Mouse (Mus musculus): Measurements from ENCODE around the gene Cd19. TPM values are rescaled to one million over a fixed set of nuclear protein-coding genes. Genes with fewer than 3 reads are reported as not detected.
"Not testable (repeated sequence)": the region's sequence is repeated elsewhere in the genome, so short reads cannot be mapped to it uniquely, and the experiment has no call there.

Gene Cd19
- polyA plus RNA-seq, 1 experiment from 2014 or later = not detected

DNA sequence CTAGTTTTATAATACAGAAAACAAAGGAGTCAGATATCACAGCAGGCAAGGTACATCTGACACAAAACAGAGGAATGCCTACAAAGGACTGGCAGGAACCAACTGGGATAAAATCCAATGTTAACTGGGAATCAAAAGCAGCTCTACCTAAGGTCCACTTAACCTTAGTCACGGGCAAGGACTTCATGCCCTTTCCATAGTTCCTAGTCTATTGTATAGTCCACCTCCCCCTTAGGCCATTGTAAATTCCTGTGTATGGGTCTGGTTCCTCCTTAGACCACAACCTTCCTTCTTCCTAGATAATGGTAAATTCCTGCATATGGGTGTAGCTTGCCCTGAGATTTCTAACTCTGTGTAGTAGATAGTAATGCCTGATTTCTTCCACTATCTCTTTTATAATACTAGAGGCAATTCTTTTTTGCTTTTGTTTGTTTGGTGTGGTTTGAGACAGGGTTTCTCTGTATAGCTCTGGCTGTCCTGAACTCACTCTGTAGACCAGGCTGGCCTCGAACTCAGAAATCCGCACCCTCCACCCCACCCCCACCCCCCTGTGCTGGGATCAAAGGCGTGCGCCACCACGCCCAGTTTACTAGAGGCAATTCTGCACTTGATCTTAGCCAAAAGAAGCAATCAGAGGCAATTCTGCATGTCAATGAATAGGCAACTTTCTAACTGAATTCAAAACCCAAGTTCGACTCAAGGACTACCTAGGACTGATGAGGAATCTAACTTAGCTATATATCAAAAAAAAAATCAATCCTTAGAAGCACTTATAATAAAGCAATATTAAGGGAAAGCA lies 22.4 kb downstream of the Cd19 start:
- not testable (repeated sequence) for H3K4me2 ChIP-seq; H3K9me3 ChIP-seq (replicated peaks; ENCODE audit: control insufficient read depth, low read length); H3K27me3 ChIP-seq (ENCODE audit: control insufficient read depth, insufficient read depth, low read length); H3K27ac ChIP-seq (ENCODE audit: low read depth, low read length); H3K4me3 ChIP-seq (ENCODE audit: low read depth, low read length); H3K9ac ChIP-seq (ENCODE audit: low read depth, low read length); ATAC-seq (replicated peaks; ENCODE audit: insufficient number of reproducible peaks, low FRiP score, low TSS enrichment); H3K4me1 ChIP-seq (ENCODE audit: control insufficient read depth, insufficient read depth, low read length)
- peaks cover 11% of the 10 kb centered on the region for H3K36me3 ChIP-seq (ENCODE audit: control insufficient read depth, insufficient read depth, low read length)
- WGBS (ENCODE audit: insufficient replicate concordance) = 88% methylated on average over 7 of the region's 7 CpGs

GRCm38 (mm10) chr7:126388185-126388584 lies 26.5 kb downstream of the Cd19 start:
- 95% methylated on average over 1 of the region's 1 CpGs for WGBS (ENCODE audit: insufficient replicate concordance)
- ATAC-seq (replicated peaks; ENCODE audit: insufficient number of reproducible peaks, low FRiP score, low TSS enrichment) = no peak
- no peak overlapping the region for H3K9ac ChIP-seq (ENCODE audit: low read depth, low read length)
- H3K27me3 ChIP-seq (ENCODE audit: control insufficient read depth, insufficient read depth, low read length) = no peaks in the 10 kb centered on the region
- H3K9me3 ChIP-seq (replicated peaks; ENCODE audit: control insufficient read depth, low read length) = no peaks in the 10 kb centered on the region
- peaks cover 13% of the 10 kb centered on the region for H3K36me3 ChIP-seq (ENCODE audit: control insufficient read depth, insufficient read depth, low read length)
- H3K4me2 ChIP-seq = no peak overlapping the region
- no peaks in the 10 kb centered on the region for H3K4me1 ChIP-seq (ENCODE audit: control insufficient read depth, insufficient read depth, low read length)
- no peak overlapping the region for H3K4me3 ChIP-seq (ENCODE audit: low read depth, low read length)
- no peak overlapping the region for H3K27ac ChIP-seq (ENCODE audit: low read depth, low read length)

DNA sequence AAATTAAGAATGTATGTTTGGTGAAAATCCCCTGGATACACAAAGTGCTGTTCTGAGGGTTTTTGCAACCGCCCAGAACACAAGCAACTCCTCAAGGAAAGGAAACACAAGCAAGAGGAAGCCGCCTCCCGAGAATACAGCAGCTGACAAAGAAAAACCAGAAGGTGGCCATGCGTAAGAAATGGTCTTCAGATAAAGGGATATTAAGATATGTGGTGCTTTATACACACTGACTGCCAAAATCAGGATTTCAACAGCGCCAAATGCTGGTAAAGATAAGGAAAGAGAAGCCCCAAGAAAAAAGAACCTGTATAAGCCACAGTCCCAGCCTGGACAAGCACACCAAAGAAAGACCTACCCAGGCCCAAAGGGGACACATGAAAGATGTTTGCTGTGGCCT lies 31.1 kb downstream of the Cd19 start:
- Histone ChIP-seq H3K4me2 (no peak overlapping the region), H3K36me3 (ENCODE audit: control insufficient read depth, insufficient read depth, low read length) (peaks cover 2% of the 10 kb centered on the region; the same call in 1 of the 2 replicates), H3K9ac (ENCODE audit: low read depth, low read length) (no peak overlapping the region), H3K9me3 (replicated peaks; ENCODE audit: control insufficient read depth, low read length) (no peaks in the 10 kb centered on the region), H3K4me3 (ENCODE audit: low read depth, low read length) (no peak overlapping the region), H3K27ac (ENCODE audit: low read depth, low read length) (no peak overlapping the region), H3K4me1 (ENCODE audit: control insufficient read depth, insufficient read depth, low read length) (no peaks in the 10 kb centered on the region), H3K27me3 (ENCODE audit: control insufficient read depth, insufficient read depth, low read length) (no peaks in the 10 kb centered on the region)
- no peak for ATAC-seq (replicated peaks; ENCODE audit: insufficient number of reproducible peaks, low FRiP score, low TSS enrichment)
- WGBS (ENCODE audit: insufficient replicate concordance) = 80% methylated on average over 5 of the region's 5 CpGs

DNA sequence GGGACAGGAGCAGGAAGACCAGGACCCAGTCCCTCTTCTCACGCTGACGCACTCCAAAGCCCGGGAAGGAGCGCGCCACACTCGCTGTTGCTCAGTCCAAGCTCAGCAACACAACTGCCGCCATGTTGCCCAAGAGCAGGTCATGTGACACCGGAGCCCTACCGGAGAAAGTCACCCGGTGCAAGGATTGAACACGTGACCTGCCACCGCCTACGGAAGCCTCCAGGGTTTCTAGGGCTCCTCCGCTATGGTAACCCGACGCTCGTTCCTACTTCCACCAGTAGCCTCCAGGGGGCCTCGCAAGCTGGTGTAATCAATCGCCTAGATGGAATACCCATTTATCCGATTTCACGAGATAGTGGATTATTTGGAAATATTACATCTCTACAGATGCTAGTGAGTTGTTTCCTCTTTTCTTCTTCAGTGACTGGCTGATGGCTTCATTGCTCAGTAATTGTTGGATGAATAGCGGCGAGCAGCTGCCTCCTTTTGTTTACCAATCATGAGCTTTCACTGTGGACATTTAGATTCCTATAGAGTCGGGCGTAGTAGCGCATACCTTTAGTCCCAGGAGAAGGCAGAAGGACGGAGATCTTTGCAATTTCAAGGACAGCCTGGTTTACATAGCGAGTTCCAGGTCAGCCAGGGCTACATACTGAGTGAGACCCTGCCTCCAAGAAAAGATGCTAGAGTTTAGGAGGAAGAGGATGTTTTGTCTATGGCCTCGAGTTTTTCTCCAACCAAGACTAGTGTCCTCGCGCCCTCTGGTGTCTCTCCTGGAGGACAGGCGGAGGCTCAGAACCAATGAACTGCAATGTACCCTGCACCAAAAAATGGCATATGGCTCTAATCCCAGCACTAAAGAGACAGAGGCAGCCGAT lies 37.2 kb downstream of the Cd19 start, which contains the start of gene Spns1:
Gene Spns1 (minus strand): TSS at position 173 of the 881 bp plus-strand sequence.
- Histone ChIP-seq H3K9ac (ENCODE audit: low read depth, low read length) (peak within 1 kb of the TSS; percentile 91), H3K9me3 (replicated peaks; ENCODE audit: control insufficient read depth, low read length) (no peaks in the 10 kb centered on the region), H3K4me3 (ENCODE audit: low read depth, low read length) (peak within 1 kb of the TSS; percentile 94), H3K27me3 (ENCODE audit: control insufficient read depth, insufficient read depth, low read length) (no peaks in the 10 kb centered on the region), H3K4me2 (peak within 1 kb of the TSS; percentile 95), H3K4me1 (ENCODE audit: control insufficient read depth, insufficient read depth, low read length) (peaks cover 9% of the 10 kb centered on the region), H3K27ac (ENCODE audit: low read depth, low read length) (no peak within 1 kb of the TSS), H3K36me3 (ENCODE audit: control insufficient read depth, insufficient read depth, low read length) (peaks cover 3% of the 10 kb centered on the region; the same call in 1 of the 2 replicates)
- WGBS (ENCODE audit: insufficient replicate concordance) = 1% methylated on average over 33 of the region's 33 CpGs
- peak; percentile 94 for ATAC-seq (replicated peaks; ENCODE audit: insufficient number of reproducible peaks, low FRiP score, low TSS enrichment)

GRCm38 (mm10) chr7:126376903-126377277 lies 37.8 kb downstream of the Cd19 start:
- H3K27ac ChIP-seq (ENCODE audit: low read depth, low read length) = no peak overlapping the region
- peaks cover 9% of the 10 kb centered on the region for H3K4me1 ChIP-seq (ENCODE audit: control insufficient read depth, insufficient read depth, low read length)
- under 1% methylated on average over 27 of the region's 27 CpGs for WGBS (ENCODE audit: insufficient replicate concordance)
- H3K9me3 ChIP-seq (replicated peaks; ENCODE audit: control insufficient read depth, low read length) = no peaks in the 10 kb centered on the region
- peak; percentile 52 for ATAC-seq (replicated peaks; ENCODE audit: insufficient number of reproducible peaks, low FRiP score, low TSS enrichment)
- peak overlapping the region; percentile 95 for H3K4me2 ChIP-seq
- no peaks in the 10 kb centered on the region for H3K27me3 ChIP-seq (ENCODE audit: control insufficient read depth, insufficient read depth, low read length)
- H3K36me3 ChIP-seq (ENCODE audit: control insufficient read depth, insufficient read depth, low read length) = peaks cover 6% of the 10 kb centered on the region; the same call in 1 of the 2 replicates
- peak overlapping the region; percentile 91 for H3K9ac ChIP-seq (ENCODE audit: low read depth, low read length)
- peak overlapping the region; percentile 94 for H3K4me3 ChIP-seq (ENCODE audit: low read depth, low read length)

DNA sequence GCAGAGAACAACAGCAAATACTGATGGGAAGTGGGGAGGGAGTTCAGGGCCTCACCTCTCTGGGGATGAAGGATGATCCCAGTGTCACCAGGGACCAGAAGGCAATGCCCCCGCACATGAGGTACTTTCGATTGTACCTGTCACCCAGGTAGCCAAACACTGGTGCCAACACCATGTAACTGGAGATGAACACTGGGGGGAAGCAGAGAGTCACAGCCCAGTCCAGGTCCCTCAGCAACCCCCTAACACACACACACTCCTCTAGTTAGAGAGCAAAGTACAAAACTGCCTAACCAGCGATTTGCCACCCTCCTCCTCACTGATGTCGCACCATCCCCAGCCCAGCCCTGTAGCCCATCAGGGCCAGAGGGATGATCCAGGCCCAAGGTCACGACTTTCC lies 39.7 kb downstream of the Cd19 start:
- WGBS (ENCODE audit: insufficient replicate concordance) = 71% methylated on average over 5 of the region's 5 CpGs

GRCm38 (mm10) chr7:126374526-126374925 lies 40.2 kb downstream of the Cd19 start:
- H3K27ac ChIP-seq (ENCODE audit: low read depth, low read length) = no peak overlapping the region

More for the DNA sequence above, 39.7 kb downstream of the Cd19 start:
- peaks cover 10% of the 10 kb centered on the region; the same call in 1 of the 2 replicates for H3K36me3 ChIP-seq (ENCODE audit: control insufficient read depth, insufficient read depth, low read length)
- no peak overlapping the region for H3K4me2 ChIP-seq
- H3K4me1 ChIP-seq (ENCODE audit: control insufficient read depth, insufficient read depth, low read length) = peaks cover 9% of the 10 kb centered on the region
- H3K27ac ChIP-seq (ENCODE audit: low read depth, low read length) = no peak overlapping the region
- no peak for ATAC-seq (replicated peaks; ENCODE audit: insufficient number of reproducible peaks, low FRiP score, low TSS enrichment)
- no peak overlapping the region for H3K4me3 ChIP-seq (ENCODE audit: low read depth, low read length)
- no peaks in the 10 kb centered on the region for H3K9me3 ChIP-seq (replicated peaks; ENCODE audit: control insufficient read depth, low read length)
- H3K27me3 ChIP-seq (ENCODE audit: control insufficient read depth, insufficient read depth, low read length) = no peaks in the 10 kb centered on the region
- no peak overlapping the region for H3K9ac ChIP-seq (ENCODE audit: low read depth, low read length)

DNA sequence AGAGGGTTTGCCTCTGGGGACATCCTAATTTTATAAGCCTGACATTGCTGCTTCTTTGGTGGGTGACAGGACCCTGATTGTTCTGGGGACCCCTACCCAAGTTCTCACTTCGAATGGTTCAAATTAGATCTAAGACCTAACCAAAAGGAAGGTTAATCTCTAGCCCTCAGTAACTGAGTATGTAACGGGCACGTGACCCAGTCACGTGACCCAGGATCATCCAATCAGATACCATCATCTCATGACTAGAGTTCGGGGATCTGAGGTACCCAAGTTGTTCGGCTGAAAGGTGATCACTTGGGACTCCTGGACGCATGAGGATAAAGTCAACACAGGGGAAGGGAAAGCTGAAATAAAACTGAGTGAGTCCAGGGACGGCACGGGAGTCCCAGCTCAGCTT lies 41.7 kb downstream of the Cd19 start:
- H3K27me3 ChIP-seq (ENCODE audit: control insufficient read depth, insufficient read depth, low read length) = no peaks in the 10 kb centered on the region
- no peak overlapping the region for H3K4me2 ChIP-seq
- H3K9me3 ChIP-seq (replicated peaks; ENCODE audit: control insufficient read depth, low read length) = no peaks in the 10 kb centered on the region
- no peak for ATAC-seq (replicated peaks; ENCODE audit: insufficient number of reproducible peaks, low FRiP score, low TSS enrichment)
- peaks cover 15% of the 10 kb centered on the region; the same call in 1 of the 2 replicates for H3K36me3 ChIP-seq (ENCODE audit: control insufficient read depth, insufficient read depth, low read length)
- 81% methylated on average over 9 of the region's 9 CpGs for WGBS (ENCODE audit: insufficient replicate concordance)
- H3K27ac ChIP-seq (ENCODE audit: low read depth, low read length) = no peak overlapping the region
- no peak overlapping the region for H3K9ac ChIP-seq (ENCODE audit: low read depth, low read length)
- H3K4me3 ChIP-seq (ENCODE audit: low read depth, low read length) = no peak overlapping the region
- peaks cover 8% of the 10 kb centered on the region for H3K4me1 ChIP-seq (ENCODE audit: control insufficient read depth, insufficient read depth, low read length)

More at GRCm38 (mm10) chr7:126374526-126374925, 40.2 kb downstream of the Cd19 start:
- Histone ChIP-seq H3K4me1 (ENCODE audit: control insufficient read depth, insufficient read depth, low read length) (peaks cover 9% of the 10 kb centered on the region), H3K27me3 (ENCODE audit: control insufficient read depth, insufficient read depth, low read length) (no peaks in the 10 kb centered on the region), H3K36me3 (ENCODE audit: control insufficient read depth, insufficient read depth, low read length) (peaks cover 15% of the 10 kb centered on the region; the same call in 1 of the 2 replicates), H3K9ac (ENCODE audit: low read depth, low read length) (no peak overlapping the region), H3K4me3 (ENCODE audit: low read depth, low read length) (no peak overlapping the region), H3K4me2 (no peak overlapping the region), H3K9me3 (replicated peaks; ENCODE audit: control insufficient read depth, low read length) (no peaks in the 10 kb centered on the region)
- 77% methylated on average over 6 of the region's 6 CpGs for WGBS (ENCODE audit: insufficient replicate concordance)
- no peak for ATAC-seq (replicated peaks; ENCODE audit: insufficient number of reproducible peaks, low FRiP score, low TSS enrichment)
